Mouse (Mus musculus) T-helper 1 cell (primary cell): ENCODE measurements around the gene Gm9999.
"Not testable (repeated sequence)": the region's sequence is repeated elsewhere in the genome, so short reads cannot be mapped to it uniquely, and the experiment has no call there.

Source experiments
- in situ Hi-C: fragments of 300-600 bp; cut with MboI, MseI; formaldehyde crosslinking; loops from one replicate; pipeline ENCODE4 v1.15.1; 2025; ENCODE audit warnings: high pct_unique_total_duplicates

Gm9999 gene

GRCm38 (mm10) chr7:46983280-46983679 is at the start of gene Gm9999:
Gene Gm9999, plus strand, starts transcription at chr7:46983580.
- in situ Hi-C loops, result no loop called here

- in situ Hi-C loops, result no loop called here
Observed at GRCm38 (mm10) chr7:46934788-46935187, 48.6 kb upstream of the Gm9999 start.

- in situ Hi-C loops, result no loop called here
Observed at GRCm38 (mm10) chr7:46935847-46936246, 47.5 kb upstream of the Gm9999 start.

- in situ Hi-C loops, result loop anchor here (25.0 kb wide), 1 partner anchor 1154 kb away; no protein-coding TSS in a partner anchor
Observed at GRCm38 (mm10) chr7:46957831-46958691, 25.3 kb upstream of the Gm9999 start, which contains the start of gene Uevld. Gene Uevld, minus strand, starts transcription at chr7:46958527.

GRCm38 (mm10) chr7:46958853-46959252 is 24.5 kb upstream of the Gm9999 start:
- in situ Hi-C loops, result loop anchor here (25.0 kb wide), 1 partner anchor 1153 kb away; no protein-coding TSS in a partner anchor

- in situ Hi-C loops, result loop anchor here (5.0 to 25.0 kb wide), 3 partner anchors 46 to 1151 kb away; partner anchors contain the start of gene Spty2d1
Observed at GRCm38 (mm10) chr7:46960991-46961390, 22.4 kb upstream of the Gm9999 start.

- in situ Hi-C loops, result loop anchor here (5.0 to 25.0 kb wide), 3 partner anchors 45 to 1150 kb away; partner anchors contain the start of gene Spty2d1
Observed at GRCm38 (mm10) chr7:46962132-46962531, 21.2 kb upstream of the Gm9999 start.

- in situ Hi-C loops, result loop anchor here (5.0 to 25.0 kb wide), 3 partner anchors 44 to 1149 kb away; partner anchors contain the start of gene Spty2d1
Observed at GRCm38 (mm10) chr7:46962806-46963618, 20.4 kb upstream of the Gm9999 start.

GRCm38 (mm10) chr7:46964070-46964469 is 19.3 kb upstream of the Gm9999 start:
- in situ Hi-C loops, result loop anchor here (5.0 to 25.0 kb wide), 3 partner anchors 43 to 1148 kb away; partner anchors contain the start of gene Spty2d1

- in situ Hi-C loops, result loop anchor here (25.0 kb wide), 1 partner anchor 1142 kb away; no protein-coding TSS in a partner anchor
Observed at GRCm38 (mm10) chr7:46969898-46970297, 13.5 kb upstream of the Gm9999 start.

- in situ Hi-C loops, result loop anchor here (25.0 kb wide), 1 partner anchor 1138 kb away; no protein-coding TSS in a partner anchor
Observed at GRCm38 (mm10) chr7:46974648-46975047, 8.7 kb upstream of the Gm9999 start.

GRCm38 (mm10) chr7:46975456-46975855 is 7.9 kb upstream of the Gm9999 start:
- in situ Hi-C loops, result no loop called here

GRCm38 (mm10) chr7:46985718-46986505 is 2.5 kb downstream of the Gm9999 start:
- in situ Hi-C loops, result no loop called here

GRCm38 (mm10) chr7:46986646-46987045 is 3.3 kb downstream of the Gm9999 start:
- in situ Hi-C loops, result no loop called here

GRCm38 (mm10) chr7:46987073-46987472 is 3.7 kb downstream of the Gm9999 start:
- in situ Hi-C loops, result no loop called here

- in situ Hi-C loops, result not testable (repeated sequence)
Observed at GRCm38 (mm10) chr7:46989387-46989786, 6.0 kb downstream of the Gm9999 start.

- in situ Hi-C loops, result no loop called here
Observed at GRCm38 (mm10) chr7:46993079-46993478, 9.7 kb downstream of the Gm9999 start.

- in situ Hi-C loops, result no loop called here
Observed at GRCm38 (mm10) chr7:46995558-46995957, 12.2 kb downstream of the Gm9999 start.

- in situ Hi-C loops, result no loop called here
Observed at GRCm38 (mm10) chr7:46997008-46997407, 13.6 kb downstream of the Gm9999 start.

- in situ Hi-C loops, result no loop called here
Observed at GRCm38 (mm10) chr7:46997644-46998395, 14.4 kb downstream of the Gm9999 start.
